Mouse (Mus musculus) hindbrain, embryonic 15.5 days (tissue): ENCODE data around the gene Zfp217. TPM values are rescaled to one million over a fixed set of nuclear protein-coding genes. Genes with fewer than 3 reads are reported as not detected.

Source experiments
- ATAC-seq: fragments of 200-750 bp; cut with Nextera tagmentation; 2 replicates; pipeline ENCODE4 v1.8.0; 2017; ENCODE audit warnings: low read depth, moderate number of reproducible peaks, moderate TSS enrichment; ENCODE audit not compliant: low FRiP score
- H3K27ac ChIP-seq: fragments of 300-500 bp; sonication (generic); replicated peaks from 2 replicates; pipeline ENCODE4 v1.5.1; 2015; ENCODE audit warnings: mild to moderate bottlenecking, inconsistent platforms
- H3K27me3 ChIP-seq: fragments of 300-500 bp; sonication (generic); 2 replicates; pipeline ENCODE4 v1.6.1; 2015; ENCODE audit warnings: control low read depth, inconsistent platforms
- H3K36me3 ChIP-seq: fragments of 300-500 bp; sonication (generic); 2 replicates; pipeline ENCODE4 v1.6.1; 2015; ENCODE audit warnings: control low read depth, inconsistent platforms
- H3K4me1 ChIP-seq: fragments of 300-500 bp; sonication (generic); replicated peaks from 2 replicates; pipeline ENCODE4 v1.6.1; 2015; ENCODE audit warnings: control low read depth, inconsistent platforms
- H3K4me2 ChIP-seq: fragments of 300-500 bp; sonication (generic); 2 replicates; pipeline ENCODE4 v1.6.1; 2015; ENCODE audit warnings: moderate library complexity, mild to moderate bottlenecking, inconsistent platforms
- H3K4me3 ChIP-seq: fragments of 300-500 bp; sonication (generic); 2 replicates; pipeline ENCODE4 v1.5.1; 2015; ENCODE audit warnings: mild to moderate bottlenecking, inconsistent platforms
- H3K9ac ChIP-seq: fragments of 300-500 bp; sonication (generic); 2 replicates; pipeline ENCODE4 v1.6.1; 2015; ENCODE audit warnings: inconsistent platforms
- H3K9me3 ChIP-seq: fragments of 300-500 bp; sonication (generic); 2 replicates; pipeline ENCODE4 v1.6.1; 2016; ENCODE audit warnings: control low read depth, inconsistent platforms
- WGBS: fragments of 180-500 bp; shearing (Covaris S2); methylation state at CpG from one replicate; pipeline ENCODE4 v1.1.7; 2015; 5-methylcytosine and 5-hydroxymethylcytosine counted together
- polyA plus RNA-seq: library from polyadenylated mRNA; unstranded; fragments of >200 nt; fragmentation: Nextera tagmentation; extraction: Ambion mirVana; gene quantifications from 2 replicates; pipeline ENCODE4 v1.2.1, GENCODE M21; 2015

The Zfp217 gene
- polyA plus RNA-seq, 1 experiment from 2014 or later: 1.7 TPM

GRCm38 (mm10) chr2:170107791-170108190 is 40.1 kb downstream of the Zfp217 start:
- Histone ChIP-seq H3K4me3 (no peak overlapping the region), H3K4me2 (no peak overlapping the region), H3K36me3 (no peaks in the 10 kb centered on the region), H3K9me3 (no peaks in the 10 kb centered on the region), H3K4me1 (0 out of 2 replicates have a peak, but pooled peaks cover 2% of the 10 kb centered on the region), H3K27ac (no peak overlapping the region), H3K9ac (no peak overlapping the region), H3K27me3 (no peaks in the 10 kb centered on the region)
- 88% methylated on average over 3 of the region's 3 CpGs for WGBS
- no peak for ATAC-seq

DNA sequence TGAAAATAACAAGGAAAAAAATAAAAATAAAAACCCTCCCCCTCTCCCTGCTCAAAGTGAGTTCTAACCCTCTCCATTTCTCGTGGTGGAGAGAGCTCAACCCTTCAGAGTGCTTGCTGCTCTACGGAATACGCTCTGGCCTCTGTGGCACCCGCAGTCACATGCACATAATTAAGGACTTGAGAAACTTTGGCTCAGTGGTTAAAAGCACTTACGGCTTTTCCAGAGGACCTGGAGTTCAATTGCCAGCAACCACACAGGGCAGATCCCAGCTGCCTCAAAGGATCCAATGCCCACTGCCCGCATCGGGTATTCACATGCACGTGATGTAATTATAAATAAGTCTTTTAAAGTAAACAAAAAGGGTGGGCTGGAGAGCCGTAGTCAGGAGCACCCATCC is 41.9 kb downstream of the Zfp217 start:
- no peak for ATAC-seq

GRCm38 (mm10) chr2:170104396-170104795 is 43.5 kb downstream of the Zfp217 start:
- no peak for ATAC-seq
- H3K4me2 ChIP-seq: no peak overlapping the region
- H3K27me3 ChIP-seq: no peaks in the 10 kb centered on the region
- no peak overlapping the region for H3K27ac ChIP-seq
- WGBS: 96% methylated on average over 6 of the region's 6 CpGs
- H3K9ac ChIP-seq: no peak overlapping the region
- no peak overlapping the region for H3K4me3 ChIP-seq
- no peaks in the 10 kb centered on the region for H3K4me1 ChIP-seq
- H3K36me3 ChIP-seq: no peaks in the 10 kb centered on the region
- no peaks in the 10 kb centered on the region for H3K9me3 ChIP-seq

More for the DNA sequence above, 41.9 kb downstream of the Zfp217 start:
- Histone ChIP-seq H3K4me1 (no peaks in the 10 kb centered on the region), H3K9ac (no peak overlapping the region), H3K36me3 (no peaks in the 10 kb centered on the region), H3K4me2 (no peak overlapping the region), H3K9me3 (no peaks in the 10 kb centered on the region), H3K27me3 (no peaks in the 10 kb centered on the region), H3K4me3 (no peak overlapping the region), H3K27ac (no peak overlapping the region)
- 77% methylated on average over 9 of the region's 9 CpGs for WGBS

DNA sequence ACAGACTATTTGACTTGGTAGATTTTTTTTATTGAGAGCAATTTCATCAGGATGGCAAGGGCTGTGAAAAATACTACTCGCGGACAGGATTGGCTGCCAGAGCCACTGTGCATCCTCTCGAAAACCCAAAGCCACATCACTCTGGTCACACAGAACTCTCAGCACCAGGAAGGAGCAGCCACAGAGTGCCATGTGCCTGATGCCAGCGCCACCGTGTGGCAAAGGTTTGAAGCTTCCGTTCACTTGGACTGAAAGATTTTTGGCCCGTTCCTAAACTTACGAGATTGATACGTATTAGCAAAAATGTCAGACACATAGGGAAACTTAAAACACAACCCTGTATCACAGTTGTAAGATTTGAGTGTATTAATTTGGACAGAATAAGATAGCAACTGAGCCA is 44.1 kb downstream of the Zfp217 start:
- no peak overlapping the region for H3K4me2 ChIP-seq
- no peak overlapping the region for H3K9ac ChIP-seq
- ATAC-seq: no peak
- H3K27me3 ChIP-seq: no peaks in the 10 kb centered on the region
- H3K27ac ChIP-seq: no peak overlapping the region
- WGBS: 48% methylated on average over 9 of the region's 9 CpGs
- no peak overlapping the region for H3K4me3 ChIP-seq
- no peaks in the 10 kb centered on the region for H3K4me1 ChIP-seq
- no peaks in the 10 kb centered on the region for H3K9me3 ChIP-seq
- no peaks in the 10 kb centered on the region for H3K36me3 ChIP-seq

GRCm38 (mm10) chr2:170103341-170103740 is 44.6 kb downstream of the Zfp217 start:
- no peak overlapping the region for H3K27ac ChIP-seq
- ATAC-seq: no peak
- H3K36me3 ChIP-seq: no peaks in the 10 kb centered on the region
- WGBS: 87% methylated on average over 5 of the region's 5 CpGs
- no peaks in the 10 kb centered on the region for H3K9me3 ChIP-seq
- H3K4me2 ChIP-seq: no peak overlapping the region
- no peak overlapping the region for H3K9ac ChIP-seq
- no peaks in the 10 kb centered on the region for H3K27me3 ChIP-seq
- H3K4me1 ChIP-seq: no peaks in the 10 kb centered on the region
- no peak overlapping the region for H3K4me3 ChIP-seq

GRCm38 (mm10) chr2:170101932-170102331 is 46.0 kb downstream of the Zfp217 start:
- Histone ChIP-seq H3K4me2 (no peak overlapping the region), H3K4me1 (no peaks in the 10 kb centered on the region), H3K9me3 (no peaks in the 10 kb centered on the region), H3K9ac (no peak overlapping the region), H3K27ac (no peak overlapping the region), H3K4me3 (no peak overlapping the region), H3K27me3 (no peaks in the 10 kb centered on the region), H3K36me3 (no peaks in the 10 kb centered on the region)
- no peak for ATAC-seq
- 78% methylated on average over 7 of the region's 7 CpGs for WGBS

DNA sequence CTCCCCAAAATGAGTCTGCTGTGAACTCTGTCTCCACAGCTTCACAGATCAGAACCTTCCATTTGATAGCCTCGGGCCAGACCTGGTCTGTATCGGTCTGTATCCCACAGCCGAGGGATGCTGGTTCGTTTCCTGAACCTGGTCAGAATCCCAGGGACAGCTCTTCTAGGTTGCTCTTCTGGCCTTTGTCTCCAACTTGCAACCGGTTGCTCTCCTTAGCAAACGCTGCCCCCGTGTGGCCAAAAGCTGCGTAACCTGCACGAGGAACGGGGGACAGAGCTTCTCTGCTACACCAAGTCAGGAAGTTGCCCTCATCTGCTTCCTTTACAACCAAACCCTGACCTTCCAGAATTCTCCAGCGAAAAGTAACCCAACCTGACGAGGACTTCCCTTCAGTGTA is 46.8 kb downstream of the Zfp217 start:
- Histone ChIP-seq H3K4me2 (no peak overlapping the region), H3K27ac (no peak overlapping the region), H3K4me3 (no peak overlapping the region), H3K36me3 (no peaks in the 10 kb centered on the region), H3K9me3 (no peaks in the 10 kb centered on the region), H3K4me1 (no peaks in the 10 kb centered on the region), H3K27me3 (no peaks in the 10 kb centered on the region), H3K9ac (no peak overlapping the region)
- peak; percentile 42; the same call in 1 of the 2 replicates for ATAC-seq
- 5% methylated on average over 12 of the region's 12 CpGs for WGBS

GRCm38 (mm10) chr2:170094871-170095270 is 53.0 kb downstream of the Zfp217 start:
- 89% methylated on average over 9 of the region's 9 CpGs for WGBS
- Histone ChIP-seq H3K4me1 (no peaks in the 10 kb centered on the region), H3K27ac (no peak overlapping the region), H3K4me2 (no peak overlapping the region), H3K9me3 (no peaks in the 10 kb centered on the region), H3K9ac (no peak overlapping the region), H3K27me3 (no peaks in the 10 kb centered on the region), H3K4me3 (no peak overlapping the region), H3K36me3 (no peaks in the 10 kb centered on the region)
- no peak for ATAC-seq

- WGBS: 93% methylated on average over 17 of the region's 17 CpGs
- H3K27ac ChIP-seq: no peak overlapping the region
These were observed 53.7 kb downstream of the Zfp217 start for GRCm38 (mm10) chr2:170094220-170094619.

GRCm38 (mm10) chr2:170091563-170092443 is 56.1 kb downstream of the Zfp217 start:
- Histone ChIP-seq H3K9ac (no peak overlapping the region), H3K4me1 (no peaks in the 10 kb centered on the region), H3K4me2 (no peak overlapping the region), H3K36me3 (no peaks in the 10 kb centered on the region), H3K27ac (no peak overlapping the region), H3K4me3 (no peak overlapping the region), H3K27me3 (no peaks in the 10 kb centered on the region), H3K9me3 (no peaks in the 10 kb centered on the region)
- WGBS: 67% methylated on average over 10 of the region's 10 CpGs
- no peak for ATAC-seq

More at GRCm38 (mm10) chr2:170094220-170094619, 53.7 kb downstream of the Zfp217 start:
- no peak overlapping the region for H3K4me3 ChIP-seq
- no peaks in the 10 kb centered on the region for H3K4me1 ChIP-seq
- H3K9ac ChIP-seq: no peak overlapping the region
- ATAC-seq: no peak
- H3K9me3 ChIP-seq: no peaks in the 10 kb centered on the region
- no peaks in the 10 kb centered on the region for H3K27me3 ChIP-seq
- no peaks in the 10 kb centered on the region for H3K36me3 ChIP-seq
- no peak overlapping the region for H3K4me2 ChIP-seq

DNA sequence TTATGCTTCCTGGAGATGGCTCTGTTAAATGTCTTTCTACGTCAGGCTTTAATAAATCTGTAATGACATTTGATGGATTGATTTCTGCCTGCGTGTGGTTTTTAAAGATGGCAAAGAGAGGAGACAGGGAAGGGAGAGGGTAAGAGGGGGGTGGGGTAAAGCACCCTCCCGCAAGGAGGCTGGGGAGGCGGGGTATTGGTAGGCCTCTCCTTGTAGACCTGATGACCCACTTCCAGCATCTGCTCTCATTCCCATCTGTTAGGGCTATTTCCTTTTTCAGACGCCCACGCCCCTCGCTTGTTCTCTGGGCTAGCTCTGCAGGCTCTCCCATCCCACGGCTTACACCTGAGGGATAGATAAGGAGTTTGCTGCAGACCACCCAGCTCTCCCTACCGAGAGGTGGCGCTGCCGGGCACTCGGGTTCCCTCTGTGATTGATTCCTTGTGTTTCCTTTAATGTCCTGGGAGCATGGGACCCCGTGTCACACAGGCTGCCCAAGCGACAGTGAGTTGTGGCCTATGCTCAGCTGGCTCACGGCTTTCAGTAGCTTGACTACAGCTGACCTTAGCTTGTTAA is 69.4 kb downstream of the Zfp217 start:
- Histone ChIP-seq H3K4me2 (no peak overlapping the region), H3K9me3 (no peaks in the 10 kb centered on the region), H3K27ac (no peak overlapping the region), H3K36me3 (no peaks in the 10 kb centered on the region), H3K4me3 (no peak overlapping the region), H3K27me3 (no peaks in the 10 kb centered on the region), H3K9ac (no peak overlapping the region), H3K4me1 (no peaks in the 10 kb centered on the region)
- WGBS: 57% methylated on average over 15 of the region's 15 CpGs
- ATAC-seq: no peak

- H3K27ac ChIP-seq: no peak overlapping the region
- H3K9me3 ChIP-seq: no peaks in the 10 kb centered on the region
- no peak overlapping the region for H3K4me2 ChIP-seq
- 80% methylated on average over 10 of the region's 10 CpGs for WGBS
- ATAC-seq: no peak
- 0 out of 2 replicates have a peak, but pooled peaks cover under 1% of the 10 kb centered on the region for H3K4me1 ChIP-seq
- H3K4me3 ChIP-seq: no peak overlapping the region
- H3K27me3 ChIP-seq: no peaks in the 10 kb centered on the region
- H3K36me3 ChIP-seq: no peaks in the 10 kb centered on the region
- no peak overlapping the region for H3K9ac ChIP-seq
These were observed 69.9 kb downstream of the Zfp217 start for GRCm38 (mm10) chr2:170078041-170078440.
